Mouse (Mus musculus): ENCODE measurements around the gene H1f0. TPM values are rescaled to one million over a fixed set of nuclear protein-coding genes. Genes with fewer than 3 reads are reported as not detected.
A peak's percentile ranks its signal among the peaks of the same experiment; 100 is the strongest.

The H1f0 gene
- total and polyA plus RNA-seq, 2 experiments: 68.0 to 82.1 TPM

GRCm38 (mm10) chr15:79074913-79075532 is 46.8 kb downstream of the H1f0 start, which contains the start of gene Eif3l:
Eif3l (plus strand) TSS chr15:79075179.
- Histone ChIP-seq H3K27ac (replicated peaks; ENCODE audit: insufficient read depth, low read depth, low read length) (peak within 1 kb of the TSS; percentile 64), H3K4me1 (ENCODE audit: control insufficient read depth, insufficient read depth, low read length) (peaks cover 6% of the 10 kb centered on the region), H3K36me3 (ENCODE audit: control insufficient read depth, insufficient read depth, low read length) (peaks cover 22% of the 10 kb centered on the region; the same call in 1 of the 2 replicates), H3K27me3 (ENCODE audit: control insufficient read depth, insufficient read depth, low read length) (no peaks in the 10 kb centered on the region), H3K4me3 (ENCODE audit: insufficient read depth, low read depth, low read length) (peak within 1 kb of the TSS; percentile 90), H3K9ac (ENCODE audit: low read depth, low read length) (peak within 1 kb of the TSS; percentile 90), H3K79me2 (ENCODE audit: control insufficient read depth, insufficient read depth, low read length) (no peaks in the 10 kb centered on the region; the same call in 1 of the 2 replicates)
- TF ChIP-seq POLR2A (IDR thresholded peaks at IDR 0.05; ENCODE audit: extremely low read depth, insufficient read depth, low read length) (peak; percentile 37; the same call in 1 of the 2 replicates), CTCF (IDR thresholded peaks at IDR 0.05; ENCODE audit: low read depth, low read length) (no peak)
- peak; percentile 80 for DNase-seq (ENCODE audit: extremely low read depth, low read depth, low spot score)
- under 1% methylated on average over 49 of the region's 49 CpGs for whole genome bisulfite sequencing

GRCm38 (mm10) chr15:79075658-79076365 is 47.6 kb downstream of the H1f0 start:
- no peaks in the 10 kb centered on the region; the same call in 1 of the 2 replicates for H3K79me2 ChIP-seq (ENCODE audit: control insufficient read depth, insufficient read depth, low read length)
- peaks cover 6% of the 10 kb centered on the region for H3K4me1 ChIP-seq (ENCODE audit: control insufficient read depth, insufficient read depth, low read length)
- H3K9ac ChIP-seq (ENCODE audit: low read depth, low read length): peak overlapping the region; percentile 90
- no peak for TF ChIP-seq POLR2A (IDR thresholded peaks at IDR 0.05; ENCODE audit: extremely low read depth, insufficient read depth, low read length)
- TF ChIP-seq CTCF (IDR thresholded peaks at IDR 0.05; ENCODE audit: low read depth, low read length): no peak
- H3K36me3 ChIP-seq (ENCODE audit: control insufficient read depth, insufficient read depth, low read length): peaks cover 25% of the 10 kb centered on the region; the same call in 1 of the 2 replicates
- H3K27ac ChIP-seq (replicated peaks; ENCODE audit: insufficient read depth, low read depth, low read length): no peak overlapping the region
- peak overlapping the region; percentile 90 for H3K4me3 ChIP-seq (ENCODE audit: insufficient read depth, low read depth, low read length)
- 21% methylated on average over 15 of the region's 15 CpGs for WGBS
- peak; percentile 7 for DNase-seq (ENCODE audit: extremely low read depth, low read depth, low spot score)
- no peaks in the 10 kb centered on the region for H3K27me3 ChIP-seq (ENCODE audit: control insufficient read depth, insufficient read depth, low read length)

GRCm38 (mm10) chr15:79079567-79079966 is 51.3 kb downstream of the H1f0 start:
- no peak for DNase-seq (ENCODE audit: extremely low read depth, low read depth, low spot score)
- no peak overlapping the region for H3K9ac ChIP-seq (ENCODE audit: low read depth, low read length)
- H3K4me1 ChIP-seq (ENCODE audit: control insufficient read depth, insufficient read depth, low read length): peaks cover 2% of the 10 kb centered on the region; the same call in 1 of the 2 replicates
- no peak for TF ChIP-seq POLR2A (IDR thresholded peaks at IDR 0.05; ENCODE audit: extremely low read depth, insufficient read depth, low read length)
- TF ChIP-seq CTCF (IDR thresholded peaks at IDR 0.05; ENCODE audit: low read depth, low read length): no peak
- H3K27me3 ChIP-seq (ENCODE audit: control insufficient read depth, insufficient read depth, low read length): no peaks in the 10 kb centered on the region
- no peak overlapping the region for H3K4me3 ChIP-seq (ENCODE audit: insufficient read depth, low read depth, low read length)
- no peak overlapping the region for H3K27ac ChIP-seq (replicated peaks; ENCODE audit: insufficient read depth, low read depth, low read length)
- no peaks in the 10 kb centered on the region; the same call in 1 of the 2 replicates for H3K79me2 ChIP-seq (ENCODE audit: control insufficient read depth, insufficient read depth, low read length)
- 77% methylated on average over 7 of the region's 7 CpGs for WGBS
- H3K36me3 ChIP-seq (ENCODE audit: control insufficient read depth, insufficient read depth, low read length): peaks cover 53% of the 10 kb centered on the region

Other genes with a start within 250 kb of the H1f0 start
- gene Card10, start 225.4 kb upstream of the H1f0 start, total RNA-seq (2014; rRNA removed): 2.7 and 4.3 TPM in 2 replicates
- gene Card10, start 225.4 kb upstream of the H1f0 start, polyA plus RNA-seq (2012; rRNA removed): 15.0 and 18.7 TPM in 2 replicates
- gene Cdc42ep1, start 185.8 kb upstream of the H1f0 start, total RNA-seq (2014; rRNA removed): 6.5 and 8.5 TPM in 2 replicates
- gene Cdc42ep1, start 185.8 kb upstream of the H1f0 start, polyA plus RNA-seq (2012; rRNA removed): 39.7 and 42.7 TPM in 2 replicates
- gene Lgals2, start 172.9 kb upstream of the H1f0 start, total RNA-seq (2014; rRNA removed): 0.55 TPM in 1 of 2 replicates, not detected in the other
- 0.57 TPM in 1 of 2 replicates, not detected in the other for gene Lgals2, start 172.9 kb upstream of the H1f0 start, polyA plus RNA-seq (2012; rRNA removed)
- 4.4 and 6.4 TPM in 2 replicates for gene Gga1, start 151.3 kb upstream of the H1f0 start, total RNA-seq (2014; rRNA removed)
- 34.9 and 42.7 TPM in 2 replicates for gene Gga1, start 151.3 kb upstream of the H1f0 start, polyA plus RNA-seq (2012; rRNA removed)
- gene Gm49510, start 128.8 kb upstream of the H1f0 start, total RNA-seq (2014; rRNA removed): not detected in 2 replicates
- not detected in 2 replicates for gene Gm49510, start 128.8 kb upstream of the H1f0 start, polyA plus RNA-seq (2012; rRNA removed)
- 0.37 and 2.3 TPM in 2 replicates for gene Sh3bp1, start 128.7 kb upstream of the H1f0 start, total RNA-seq (2014; rRNA removed)
- gene Sh3bp1, start 128.7 kb upstream of the H1f0 start, polyA plus RNA-seq (2012; rRNA removed): 3.7 and 6.0 TPM in 2 replicates
- gene Pdxp, start 114.5 kb upstream of the H1f0 start, total RNA-seq (2014; rRNA removed): 0.27 and 0.37 TPM in 2 replicates
- 0.62 and 1.2 TPM in 2 replicates for gene Pdxp, start 114.5 kb upstream of the H1f0 start, polyA plus RNA-seq (2012; rRNA removed)
- gene Lgals1, start 101.7 kb upstream of the H1f0 start, total RNA-seq (2014; rRNA removed): 23.2 and 31.6 TPM in 2 replicates
- gene Lgals1, start 101.7 kb upstream of the H1f0 start, polyA plus RNA-seq (2012; rRNA removed): 25.2 and 26.9 TPM in 2 replicates
- gene Nol12, start 93.5 kb upstream of the H1f0 start, total RNA-seq (2014; rRNA removed): 4.0 and 5.3 TPM in 2 replicates
- gene Nol12, start 93.5 kb upstream of the H1f0 start, polyA plus RNA-seq (2012; rRNA removed): 10.3 and 13.1 TPM in 2 replicates
- 11.9 and 14.3 TPM in 2 replicates for gene Triobp, start 80.7 kb upstream of the H1f0 start, total RNA-seq (2014; rRNA removed)
- gene Triobp, start 80.7 kb upstream of the H1f0 start, polyA plus RNA-seq (2012; rRNA removed): 19.9 and 24.3 TPM in 2 replicates
- gene Galr3, start 13.4 kb downstream of the H1f0 start, total RNA-seq (2014; rRNA removed): not detected in 2 replicates
- 0.09 TPM in 1 of 2 replicates, not detected in the other for gene Galr3, start 13.4 kb downstream of the H1f0 start, polyA plus RNA-seq (2012; rRNA removed)
- 5.1 and 6.4 TPM in 2 replicates for gene Ankrd54, start 34.4 kb downstream of the H1f0 start, total RNA-seq (2014; rRNA removed)
- gene Ankrd54, start 34.4 kb downstream of the H1f0 start, polyA plus RNA-seq (2012; rRNA removed): 22.5 and 27.1 TPM in 2 replicates
- 82.1 and 94.2 TPM in 2 replicates for gene Eif3l, start 46.7 kb downstream of the H1f0 start, total RNA-seq (2014; rRNA removed)
- gene Eif3l, start 46.7 kb downstream of the H1f0 start, polyA plus RNA-seq (2012; rRNA removed): 98.3 and 103 TPM in 2 replicates
- gene Micall1, start 80.4 kb downstream of the H1f0 start, total RNA-seq (2014; rRNA removed): 3.0 and 3.3 TPM in 2 replicates
- 6.2 and 8.9 TPM in 2 replicates for gene Micall1, start 80.4 kb downstream of the H1f0 start, polyA plus RNA-seq (2012; rRNA removed)
- 29.2 and 36.0 TPM in 2 replicates for gene Polr2f, start 112.6 kb downstream of the H1f0 start, total RNA-seq (2014; rRNA removed)
- gene Polr2f, start 112.6 kb downstream of the H1f0 start, polyA plus RNA-seq (2012; rRNA removed): 29.9 and 33.8 TPM in 2 replicates
- 0.65 and 0.67 TPM in 2 replicates for gene 1700088E04Rik, start 112.8 kb downstream of the H1f0 start, total RNA-seq (2014; rRNA removed)
- gene 1700088E04Rik, start 112.8 kb downstream of the H1f0 start, polyA plus RNA-seq (2012; rRNA removed): 0.25 and 0.65 TPM in 2 replicates
- not detected in 2 replicates for gene Sox10, start 136.8 kb downstream of the H1f0 start, total RNA-seq (2014; rRNA removed)
- 0.06 TPM in 1 of 2 replicates, not detected in the other for gene Sox10, start 136.8 kb downstream of the H1f0 start, polyA plus RNA-seq (2012; rRNA removed)
- gene Pick1, start 200.7 kb downstream of the H1f0 start, total RNA-seq (2014; rRNA removed): 12.4 and 12.8 TPM in 2 replicates
- 15.4 and 18.5 TPM in 2 replicates for gene Pick1, start 200.7 kb downstream of the H1f0 start, polyA plus RNA-seq (2012; rRNA removed)
- not detected in 2 replicates for gene Gm49486, start 200.9 kb downstream of the H1f0 start, total RNA-seq (2014; rRNA removed)
- gene Gm49486, start 200.9 kb downstream of the H1f0 start, polyA plus RNA-seq (2012; rRNA removed): not detected in 2 replicates
- gene Slc16a8, start 226.3 kb downstream of the H1f0 start, total RNA-seq (2014; rRNA removed): not detected in 2 replicates
- gene Slc16a8, start 226.3 kb downstream of the H1f0 start, polyA plus RNA-seq (2012; rRNA removed): not detected in 2 replicates